Mouse (Mus musculus): Measurements from ENCODE around the gene Pigk. TPM values are rescaled to one million over a fixed set of nuclear protein-coding genes. Genes with fewer than 3 reads are reported as not detected.

The Pigk gene
- polyA plus RNA-seq, 1 experiment from 2014 or later, result 44.3 TPM

GRCm38 (mm10) chr3:152752911-152753310 is 39.0 kb downstream of the Pigk start:
- Histone ChIP-seq H3K27me3 (ENCODE audit: control insufficient read depth, insufficient read depth, low read length) (no peaks in the 10 kb centered on the region), H3K4me1 (ENCODE audit: control insufficient read depth in 2 of 2, insufficient read depth in 2 of 2, low read length in 2 of 2) (peaks cover 7 to 19% of the 10 kb centered on the region in 2 experiments), H3K9me3 (ENCODE audit: control insufficient read depth, low read length) (no peaks in the 10 kb centered on the region), H3K9ac (ENCODE audit: low read length) (no peak overlapping the region), H3K4me2 (ENCODE audit: low read length) (no peak overlapping the region), H3K27ac (replicated peaks in 1 of 2; ENCODE audit: control insufficient read depth in 1 of 2, insufficient read depth in 1 of 2, low read depth in 2 of 2, low read length in 2 of 2) (no peak overlapping the region), H3K4me3 (ENCODE audit: control insufficient read depth in 1 of 2, insufficient read depth in 1 of 2, low read depth in 1 of 2, low read length in 2 of 2) (no peak overlapping the region), H3K36me3 (ENCODE audit: control insufficient read depth, insufficient read depth, low read length) (peaks cover 1% of the 10 kb centered on the region; the same call in 1 of the 2 replicates)
- 95% methylated on average over 1 of the region's 1 CpGs for WGBS
- no peak for ATAC-seq (ENCODE audit: insufficient number of reproducible peaks, insufficient read depth, low FRiP score, low read depth)

GRCm38 (mm10) chr3:152753345-152753744 is 39.4 kb downstream of the Pigk start:
- Histone ChIP-seq H3K27me3 (ENCODE audit: control insufficient read depth, insufficient read depth, low read length) (no peaks in the 10 kb centered on the region), H3K4me3 (ENCODE audit: control insufficient read depth in 1 of 2, insufficient read depth in 1 of 2, low read depth in 1 of 2, low read length in 2 of 2) (no peak overlapping the region), H3K27ac (replicated peaks in 1 of 2; ENCODE audit: control insufficient read depth in 1 of 2, insufficient read depth in 1 of 2, low read depth in 2 of 2, low read length in 2 of 2) (no peak overlapping the region), H3K4me2 (ENCODE audit: low read length) (no peak overlapping the region), H3K4me1 (ENCODE audit: control insufficient read depth in 2 of 2, insufficient read depth in 2 of 2, low read length in 2 of 2) (peaks cover 7 to 22% of the 10 kb centered on the region in 2 experiments), H3K36me3 (ENCODE audit: control insufficient read depth, insufficient read depth, low read length) (no peaks in the 10 kb centered on the region), H3K9ac (ENCODE audit: low read length) (no peak overlapping the region), H3K9me3 (ENCODE audit: control insufficient read depth, low read length) (no peaks in the 10 kb centered on the region)
- 85% methylated on average over 4 of the region's 4 CpGs for WGBS
- ATAC-seq (ENCODE audit: insufficient number of reproducible peaks, insufficient read depth, low FRiP score, low read depth), result no peak

DNA sequence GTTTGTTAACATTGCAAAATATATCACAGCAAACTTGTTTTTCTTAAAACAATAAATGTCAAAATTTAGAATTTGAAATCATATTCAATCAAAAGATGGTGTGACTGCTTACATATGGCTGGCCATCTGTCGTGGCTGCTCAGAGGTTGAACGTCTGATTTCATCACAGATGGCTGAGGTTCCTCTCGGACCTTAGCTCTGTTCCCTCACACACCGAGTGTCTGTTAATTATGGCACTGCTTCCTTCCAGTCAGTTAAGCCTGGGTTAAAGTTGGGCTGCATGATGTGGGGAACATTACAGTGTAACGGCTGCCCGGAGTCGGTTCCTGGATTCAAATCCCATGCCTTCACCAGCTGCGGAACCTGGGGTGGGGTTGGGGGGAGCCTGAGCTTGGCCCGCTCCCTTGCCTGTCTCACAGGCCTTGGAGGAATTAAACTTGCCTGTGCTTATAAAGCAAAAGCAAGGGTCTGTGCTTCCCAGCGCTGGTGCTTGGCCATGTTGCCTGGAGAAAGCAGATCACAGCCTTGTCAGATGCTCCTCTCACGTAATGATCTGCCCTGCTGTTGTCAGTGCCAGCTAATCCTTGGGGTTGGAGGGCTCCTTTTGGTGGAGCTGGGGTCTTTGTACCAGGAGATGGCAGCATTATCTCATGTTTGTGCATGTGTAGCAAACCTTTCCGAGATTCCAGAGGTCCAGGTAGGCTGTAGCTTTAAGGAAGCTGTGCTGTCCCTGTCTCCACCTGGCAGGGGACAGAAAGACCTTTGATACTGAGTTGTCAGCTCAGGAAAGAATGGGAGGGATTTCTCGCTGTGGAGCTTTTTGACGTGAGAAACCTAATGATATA is 40.2 kb downstream of the Pigk start:
- Histone ChIP-seq H3K4me3 (ENCODE audit: control insufficient read depth in 1 of 2, insufficient read depth in 1 of 2, low read depth in 1 of 2, low read length in 2 of 2) (no peak overlapping the region), H3K4me1 (ENCODE audit: control insufficient read depth in 2 of 2, insufficient read depth in 2 of 2, low read length in 2 of 2) (peaks cover 11 to 29% of the 10 kb centered on the region in 2 experiments), H3K9me3 (ENCODE audit: control insufficient read depth, low read length) (no peaks in the 10 kb centered on the region), H3K27me3 (ENCODE audit: control insufficient read depth, insufficient read depth, low read length) (no peaks in the 10 kb centered on the region), H3K4me2 (ENCODE audit: low read length) (no peak overlapping the region), H3K9ac (ENCODE audit: low read length) (no peak overlapping the region), H3K36me3 (ENCODE audit: control insufficient read depth, insufficient read depth, low read length) (no peaks in the 10 kb centered on the region), H3K27ac (replicated peaks in 1 of 2; ENCODE audit: control insufficient read depth in 1 of 2, insufficient read depth in 1 of 2, low read depth in 2 of 2, low read length in 2 of 2) (no peak overlapping the region)
- 84% methylated on average over 14 of the region's 14 CpGs for WGBS
- ATAC-seq (ENCODE audit: insufficient number of reproducible peaks, insufficient read depth, low FRiP score, low read depth), result no peak

DNA sequence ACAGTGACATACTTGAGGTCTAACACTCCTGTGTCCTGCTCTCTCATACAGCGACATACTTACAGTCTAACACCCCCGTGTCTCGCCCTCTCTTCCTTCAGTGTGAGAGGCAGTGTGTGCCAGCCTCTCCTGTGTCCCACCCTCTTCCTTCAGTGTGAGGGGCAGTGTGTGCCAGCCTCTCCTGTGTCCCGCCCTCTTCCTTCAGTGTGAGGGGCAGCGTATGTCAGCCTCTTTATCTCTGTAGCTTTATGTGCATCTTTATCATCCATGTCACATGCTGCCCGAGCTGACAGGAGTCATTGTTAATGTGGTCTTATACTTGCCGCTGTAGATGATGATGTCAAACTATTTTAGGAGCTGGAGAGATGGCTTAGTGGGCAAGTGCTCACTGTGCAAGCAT is 41.6 kb downstream of the Pigk start:
- Histone ChIP-seq H3K4me2 (ENCODE audit: low read length) (no peak overlapping the region), H3K9me3 (ENCODE audit: control insufficient read depth, low read length) (no peaks in the 10 kb centered on the region), H3K9ac (ENCODE audit: low read length) (no peak overlapping the region), H3K4me1 (ENCODE audit: control insufficient read depth in 2 of 2, insufficient read depth in 2 of 2, low read length in 2 of 2) (peaks cover 11 to 29% of the 10 kb centered on the region in 2 experiments), H3K27me3 (ENCODE audit: control insufficient read depth, insufficient read depth, low read length) (no peaks in the 10 kb centered on the region), H3K36me3 (ENCODE audit: control insufficient read depth, insufficient read depth, low read length) (no peaks in the 10 kb centered on the region), H3K27ac (replicated peaks in 1 of 2; ENCODE audit: control insufficient read depth in 1 of 2, insufficient read depth in 1 of 2, low read depth in 2 of 2, low read length in 2 of 2) (no peak overlapping the region), H3K4me3 (ENCODE audit: control insufficient read depth in 1 of 2, insufficient read depth in 1 of 2, low read depth in 1 of 2, low read length in 2 of 2) (no peak overlapping the region)
- WGBS, result 44% methylated on average over 7 of the region's 7 CpGs
- no peak for ATAC-seq (ENCODE audit: insufficient number of reproducible peaks, insufficient read depth, low FRiP score, low read depth)

DNA sequence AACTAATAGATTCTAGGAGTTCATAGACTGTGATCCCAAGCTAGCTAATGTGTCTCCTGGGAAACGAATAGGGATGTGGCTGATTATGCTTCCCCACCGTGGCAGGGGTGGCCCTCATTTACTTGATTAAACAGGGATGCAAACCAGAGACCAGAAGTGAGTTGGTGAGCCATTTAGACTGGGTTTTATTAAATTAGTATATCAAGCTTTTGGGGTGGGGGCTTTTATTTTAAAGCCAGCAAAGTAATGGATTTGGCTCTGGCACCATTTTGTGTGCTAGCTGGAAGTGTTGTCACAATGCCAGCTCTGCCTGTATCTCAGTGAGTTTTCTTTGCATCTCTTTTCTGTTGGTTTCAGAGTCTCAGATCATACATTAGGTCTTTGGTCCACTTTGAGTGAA is 43.0 kb downstream of the Pigk start:
- Histone ChIP-seq H3K36me3 (ENCODE audit: control insufficient read depth, insufficient read depth, low read length) (no peaks in the 10 kb centered on the region), H3K4me3 (ENCODE audit: control insufficient read depth in 1 of 2, insufficient read depth in 1 of 2, low read depth in 1 of 2, low read length in 2 of 2) (no peak overlapping the region), H3K27ac (replicated peaks in 1 of 2; ENCODE audit: control insufficient read depth in 1 of 2, insufficient read depth in 1 of 2, low read depth in 2 of 2, low read length in 2 of 2) (peak overlapping the region in 1 of 2 experiments; percentile 36; a peak in 1 of 4 replicates), H3K9me3 (ENCODE audit: control insufficient read depth, low read length) (no peaks in the 10 kb centered on the region), H3K4me2 (ENCODE audit: low read length) (no peak overlapping the region), H3K9ac (ENCODE audit: low read length) (no peak overlapping the region), H3K27me3 (ENCODE audit: control insufficient read depth, insufficient read depth, low read length) (no peaks in the 10 kb centered on the region), H3K4me1 (ENCODE audit: control insufficient read depth in 2 of 2, insufficient read depth in 2 of 2, low read length in 2 of 2) (peaks cover 11 to 29% of the 10 kb centered on the region in 2 experiments)
- ATAC-seq (ENCODE audit: insufficient number of reproducible peaks, insufficient read depth, low FRiP score, low read depth), result no peak
- 89% methylated on average over 2 of the region's 2 CpGs for WGBS

DNA sequence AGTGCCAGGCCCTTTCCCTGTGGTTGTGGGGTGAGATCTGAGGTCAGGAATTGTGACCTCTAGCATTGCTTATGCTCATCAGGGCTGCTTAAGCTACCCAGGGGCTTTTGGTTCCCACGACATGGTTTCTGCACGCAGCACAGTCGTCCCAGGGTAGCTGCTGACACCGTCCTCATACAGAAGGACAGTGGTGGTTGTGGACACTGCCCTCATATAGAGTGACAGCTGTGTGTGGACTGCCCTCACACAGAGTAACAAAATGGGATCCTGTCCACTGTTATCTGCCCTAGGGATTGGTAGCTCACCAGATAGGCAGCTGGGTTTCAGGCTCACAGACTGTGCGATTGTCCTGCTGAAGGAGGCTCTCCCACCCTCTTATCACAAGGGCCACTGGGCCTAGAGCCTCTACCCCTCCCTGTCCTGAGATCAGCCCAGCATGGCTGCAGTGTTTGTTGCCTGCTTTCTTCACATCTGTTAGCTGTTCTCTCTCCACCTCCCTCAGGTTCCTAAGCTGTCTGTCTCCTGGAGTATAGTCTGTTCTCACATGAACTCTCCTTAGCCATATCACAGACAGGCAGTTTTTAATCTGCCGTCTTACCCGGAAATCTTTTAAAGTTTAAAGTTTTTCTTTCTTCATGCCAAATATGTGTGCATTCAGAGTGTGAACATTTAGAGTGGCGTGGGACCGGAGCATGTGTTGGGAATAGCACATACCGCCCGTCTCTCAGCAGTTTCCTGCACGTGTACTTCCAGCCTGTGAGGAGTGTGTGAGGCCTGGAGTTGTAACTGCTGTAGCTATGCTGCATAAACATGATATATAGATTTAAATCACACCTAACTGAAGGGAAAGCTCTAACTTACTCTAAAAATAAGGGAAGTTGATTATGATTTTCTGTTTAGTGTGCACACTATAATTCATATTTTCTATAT is 43.8 kb downstream of the Pigk start:
- Histone ChIP-seq H3K27me3 (ENCODE audit: control insufficient read depth, insufficient read depth, low read length) (no peaks in the 10 kb centered on the region), H3K9ac (ENCODE audit: low read length) (no peak overlapping the region), H3K4me3 (ENCODE audit: control insufficient read depth in 1 of 2, insufficient read depth in 1 of 2, low read depth in 1 of 2, low read length in 2 of 2) (no peak overlapping the region), H3K9me3 (ENCODE audit: control insufficient read depth, low read length) (no peaks in the 10 kb centered on the region), H3K4me2 (ENCODE audit: low read length) (no peak overlapping the region), H3K36me3 (ENCODE audit: control insufficient read depth, insufficient read depth, low read length) (no peaks in the 10 kb centered on the region), H3K4me1 (ENCODE audit: control insufficient read depth in 2 of 2, insufficient read depth in 2 of 2, low read length in 2 of 2) (peaks cover 11 to 29% of the 10 kb centered on the region in 2 experiments), H3K27ac (replicated peaks in 1 of 2; ENCODE audit: control insufficient read depth in 1 of 2, insufficient read depth in 1 of 2, low read depth in 2 of 2, low read length in 2 of 2) (peak overlapping the region in 1 of 2 experiments; percentile 36; a peak in 1 of 4 replicates)
- 37% methylated on average over 12 of the region's 12 CpGs for WGBS
- ATAC-seq (ENCODE audit: insufficient number of reproducible peaks, insufficient read depth, low FRiP score, low read depth), result peak; percentile 70

DNA sequence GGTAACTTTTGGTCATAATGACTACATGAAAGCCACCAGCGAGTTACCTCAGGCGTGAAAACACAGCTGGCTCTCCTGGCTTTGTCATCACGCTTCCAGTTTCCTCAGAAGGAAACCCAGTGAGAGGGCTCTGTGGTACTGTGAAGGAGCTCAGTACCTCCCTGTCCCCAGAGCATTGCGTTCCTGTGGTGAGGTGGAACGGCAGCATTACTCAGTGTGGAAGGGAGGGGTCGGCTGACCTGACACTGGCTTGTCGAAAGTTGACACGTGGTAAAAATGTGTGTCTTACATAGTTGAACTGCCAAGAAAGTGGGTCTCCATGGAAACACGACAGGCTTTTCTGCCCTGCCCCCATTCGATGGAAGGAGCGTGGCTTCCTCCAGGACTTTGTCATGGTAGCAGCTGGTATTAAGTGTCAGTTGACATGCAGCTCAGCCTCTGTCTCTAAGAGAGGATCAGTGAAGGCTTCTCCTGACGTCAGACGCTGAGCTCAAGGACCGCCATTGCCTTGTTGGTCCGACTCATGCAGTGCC is 44.7 kb downstream of the Pigk start:
- H3K4me1 ChIP-seq (ENCODE audit: control insufficient read depth in 2 of 2, insufficient read depth in 2 of 2, low read length in 2 of 2), result peaks cover 15 to 29% of the 10 kb centered on the region in 2 experiments
- no peak overlapping the region for H3K27ac ChIP-seq (replicated peaks in 1 of 2; ENCODE audit: control insufficient read depth in 1 of 2, insufficient read depth in 1 of 2, low read depth in 2 of 2, low read length in 2 of 2)
- H3K27me3 ChIP-seq (ENCODE audit: control insufficient read depth, insufficient read depth, low read length), result no peaks in the 10 kb centered on the region
- H3K4me2 ChIP-seq (ENCODE audit: low read length), result no peak overlapping the region
- H3K9me3 ChIP-seq (ENCODE audit: control insufficient read depth, low read length), result no peaks in the 10 kb centered on the region
- WGBS, result 69% methylated on average over 15 of the region's 15 CpGs
- no peak overlapping the region for H3K4me3 ChIP-seq (ENCODE audit: control insufficient read depth in 1 of 2, insufficient read depth in 1 of 2, low read depth in 1 of 2, low read length in 2 of 2)
- no peaks in the 10 kb centered on the region for H3K36me3 ChIP-seq (ENCODE audit: control insufficient read depth, insufficient read depth, low read length)
- no peak for ATAC-seq (ENCODE audit: insufficient number of reproducible peaks, insufficient read depth, low FRiP score, low read depth)
- no peak overlapping the region for H3K9ac ChIP-seq (ENCODE audit: low read length)
